Mouse (Mus musculus) layer of hippocampus, adult 9-10 months (tissue): ENCODE measurements around the gene Cd151.

ENCODE experiments used
- DNase-seq: peaks from one replicate; pipeline ENCODE4 v3.0.0; 2022; ENCODE audit warnings: low spot score

The Cd151 gene

DNA sequence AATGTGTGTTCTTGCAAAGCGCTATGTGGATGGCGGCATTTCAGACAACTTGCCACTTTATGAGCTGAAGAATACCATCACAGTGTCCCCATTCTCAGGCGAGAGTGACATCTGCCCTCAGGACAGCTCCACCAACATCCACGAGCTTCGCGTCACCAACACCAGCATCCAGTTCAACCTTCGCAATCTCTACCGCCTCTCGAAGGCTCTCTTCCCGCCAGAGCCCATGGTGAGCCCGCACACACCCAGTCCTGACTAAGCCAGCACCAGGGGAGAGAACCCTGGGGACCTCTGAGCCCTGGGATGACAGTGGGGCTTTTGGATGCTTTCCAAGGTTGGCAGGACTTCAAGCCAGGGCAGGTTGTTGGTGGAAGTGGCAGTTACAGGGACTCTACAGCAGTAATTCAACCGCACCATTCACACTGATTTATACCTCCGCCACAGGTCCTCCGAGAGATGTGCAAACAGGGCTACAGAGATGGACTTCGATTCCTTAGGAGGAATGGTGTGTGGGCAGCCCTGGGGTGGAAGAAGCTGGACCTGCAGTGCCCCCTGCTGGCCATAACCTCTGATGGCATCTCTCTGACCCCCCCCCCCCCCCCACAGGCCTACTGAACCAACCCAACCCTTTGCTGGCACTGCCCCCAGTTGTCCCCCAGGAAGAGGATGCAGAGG is 9.1 kb upstream of the Cd151 start:
- DNase-seq: no peak

DNA sequence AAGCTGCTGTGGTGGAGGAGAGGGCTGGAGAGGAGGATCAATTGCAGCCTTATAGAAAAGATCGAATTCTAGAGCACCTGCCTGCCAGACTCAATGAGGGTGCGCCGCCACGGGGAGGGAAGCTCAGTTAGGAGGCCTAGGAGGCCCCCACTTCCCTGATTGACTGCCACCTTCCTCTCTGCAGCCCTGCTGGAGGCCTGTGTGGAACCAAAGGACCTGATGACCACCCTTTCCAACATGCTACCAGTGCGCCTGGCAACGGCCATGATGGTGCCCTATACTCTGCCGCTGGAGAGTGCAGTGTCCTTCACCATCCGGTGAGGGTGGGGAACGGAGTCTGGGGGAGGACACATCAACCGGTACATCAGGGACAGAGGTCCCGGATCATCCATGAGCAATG is 8.5 kb upstream of the Cd151 start:
- DNase-seq: no peak

DNA sequence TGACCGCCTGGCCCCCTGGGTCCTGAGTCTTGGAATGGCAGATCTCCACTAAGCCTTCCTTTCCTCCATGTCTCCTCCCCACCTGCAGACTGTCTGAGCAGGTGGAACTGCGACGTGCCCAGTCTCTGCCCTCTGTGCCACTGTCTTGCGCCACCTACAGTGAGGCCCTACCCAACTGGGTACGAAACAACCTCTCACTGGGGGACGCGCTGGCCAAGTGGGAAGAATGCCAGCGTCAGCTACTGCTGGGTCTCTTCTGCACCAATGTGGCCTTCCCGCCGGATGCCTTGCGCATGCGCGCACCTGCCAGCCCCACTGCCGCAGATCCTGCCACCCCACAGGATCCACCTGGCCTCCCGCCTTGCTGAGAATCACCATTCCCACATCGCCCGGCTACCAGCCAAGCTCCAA is 7.9 kb upstream of the Cd151 start:
- no peak for DNase-seq

DNA sequence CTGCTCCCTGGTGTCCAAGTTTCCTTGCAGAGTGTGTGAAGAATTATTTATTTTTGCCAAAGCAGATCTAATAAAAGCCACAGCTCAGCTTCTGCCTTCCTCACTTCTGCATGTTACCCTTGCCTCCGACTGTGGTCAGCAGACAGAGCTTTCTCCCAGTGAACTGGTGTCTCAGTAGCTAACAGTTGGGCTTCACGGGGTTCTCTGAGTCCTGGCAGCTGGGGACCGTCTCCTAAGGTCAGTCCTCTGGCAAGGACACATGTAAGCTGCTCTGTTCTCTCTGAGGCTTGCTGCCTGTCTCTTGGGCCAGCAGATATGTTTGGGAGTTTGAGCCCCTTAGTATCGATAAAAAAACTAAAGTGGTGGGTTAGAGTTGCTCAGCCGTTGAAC is 7.2 kb upstream of the Cd151 start:
- DNase-seq: no peak

DNA sequence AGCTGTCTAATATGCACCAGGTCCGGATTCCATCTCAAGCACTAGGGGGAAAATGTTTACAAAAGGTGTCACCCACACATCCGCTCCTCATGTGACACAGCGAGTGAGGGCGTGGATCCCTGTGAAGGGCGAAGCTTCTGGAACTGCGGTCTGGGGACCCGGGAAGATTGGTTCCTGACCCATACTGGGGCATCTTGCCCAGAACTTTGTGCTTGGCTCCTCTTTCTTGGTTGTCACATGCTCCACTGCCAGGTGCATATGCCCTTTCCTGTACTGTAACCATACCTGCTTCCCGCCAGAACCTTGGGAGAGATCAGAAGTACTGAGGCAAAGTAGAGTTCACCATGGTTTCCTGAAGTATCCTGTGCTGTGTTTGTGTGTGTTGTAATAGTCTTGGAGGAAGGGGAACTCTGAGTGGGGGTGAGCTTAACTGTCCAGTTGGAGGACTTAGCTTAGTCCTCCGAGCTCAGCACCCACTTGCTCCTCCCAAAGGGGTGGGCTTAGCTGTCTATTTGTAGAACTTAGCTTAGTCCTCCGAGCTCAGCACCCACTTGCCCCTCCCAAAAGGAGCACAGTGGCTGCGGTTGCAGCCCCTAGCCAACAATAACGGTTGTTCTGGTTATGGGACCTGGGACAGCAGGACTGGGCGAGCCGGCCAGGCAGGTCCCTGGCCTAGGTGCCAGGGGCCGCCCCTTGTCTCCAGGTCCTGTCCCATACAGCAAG is 6.6 kb upstream of the Cd151 start, which contains the start of gene Cracr2b:
Gene Cracr2b (plus strand): TSS at position 704 of the 723 bp plus-strand sequence.
- no peak for DNase-seq

DNA sequence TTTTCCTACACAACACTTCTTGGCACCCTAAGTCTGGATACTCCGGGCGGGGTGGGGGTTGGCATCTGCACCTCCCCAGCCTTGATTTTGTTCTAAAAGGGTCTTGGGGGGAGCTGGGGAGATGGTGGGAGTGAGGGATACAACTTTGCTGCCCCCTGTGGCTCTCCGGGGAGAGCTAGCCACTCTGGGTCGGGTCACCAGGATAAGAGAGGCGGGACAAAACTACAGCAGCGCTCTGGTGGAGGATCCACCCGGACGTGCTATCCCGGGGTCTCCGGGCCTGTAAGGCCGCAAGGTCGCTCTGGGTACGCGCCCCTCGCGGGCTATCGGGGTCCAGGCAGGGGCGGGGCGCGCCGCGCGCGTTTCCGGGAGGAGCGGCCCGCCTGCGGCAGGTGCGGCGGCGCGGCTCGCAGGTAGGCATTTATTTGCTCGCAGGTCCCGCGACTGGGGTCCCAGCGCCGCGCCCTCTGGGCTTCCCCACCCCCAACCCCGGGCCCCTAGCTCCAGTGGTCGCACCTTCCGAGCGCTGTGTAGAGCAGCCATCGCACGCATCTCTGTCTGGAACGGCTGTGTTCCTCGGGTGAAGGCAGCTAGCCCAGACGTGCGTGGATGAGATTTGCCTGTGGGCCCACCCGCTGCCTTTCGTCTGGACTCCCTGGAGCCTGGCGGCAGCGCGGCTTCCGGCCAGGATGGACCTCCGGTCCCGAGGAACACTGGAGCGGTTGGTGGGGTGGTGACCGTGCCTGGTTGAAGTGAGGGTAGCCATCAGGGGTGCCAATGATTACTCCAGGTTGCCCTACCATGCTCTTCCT is 5.5 kb upstream of the Cd151 start:
- DNase-seq: no peak

DNA sequence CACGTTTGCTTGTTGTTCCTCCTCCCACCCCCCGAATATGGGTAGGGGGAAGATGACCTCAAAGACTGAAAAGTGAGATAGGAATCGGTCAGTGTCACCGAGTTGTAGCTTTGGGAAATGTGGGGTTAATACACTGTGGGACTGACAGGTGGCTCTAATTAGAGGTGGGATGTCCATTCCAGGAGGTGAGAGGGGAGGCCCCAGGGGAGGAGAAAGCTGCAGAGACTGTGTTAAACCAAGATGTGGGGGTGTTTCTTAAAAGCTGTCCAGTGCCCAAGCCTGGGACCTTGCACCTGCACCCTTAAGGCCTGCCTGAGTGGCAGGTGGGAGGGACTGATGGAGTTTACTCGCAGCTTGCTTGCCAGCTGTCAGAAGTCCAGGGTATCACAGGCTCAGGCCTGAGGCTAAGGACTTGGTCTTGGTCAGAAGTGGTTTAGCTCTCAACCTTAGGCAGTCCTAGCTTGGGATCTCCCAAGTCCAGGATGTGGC is 4.8 kb upstream of the Cd151 start:
- no peak for DNase-seq

DNA sequence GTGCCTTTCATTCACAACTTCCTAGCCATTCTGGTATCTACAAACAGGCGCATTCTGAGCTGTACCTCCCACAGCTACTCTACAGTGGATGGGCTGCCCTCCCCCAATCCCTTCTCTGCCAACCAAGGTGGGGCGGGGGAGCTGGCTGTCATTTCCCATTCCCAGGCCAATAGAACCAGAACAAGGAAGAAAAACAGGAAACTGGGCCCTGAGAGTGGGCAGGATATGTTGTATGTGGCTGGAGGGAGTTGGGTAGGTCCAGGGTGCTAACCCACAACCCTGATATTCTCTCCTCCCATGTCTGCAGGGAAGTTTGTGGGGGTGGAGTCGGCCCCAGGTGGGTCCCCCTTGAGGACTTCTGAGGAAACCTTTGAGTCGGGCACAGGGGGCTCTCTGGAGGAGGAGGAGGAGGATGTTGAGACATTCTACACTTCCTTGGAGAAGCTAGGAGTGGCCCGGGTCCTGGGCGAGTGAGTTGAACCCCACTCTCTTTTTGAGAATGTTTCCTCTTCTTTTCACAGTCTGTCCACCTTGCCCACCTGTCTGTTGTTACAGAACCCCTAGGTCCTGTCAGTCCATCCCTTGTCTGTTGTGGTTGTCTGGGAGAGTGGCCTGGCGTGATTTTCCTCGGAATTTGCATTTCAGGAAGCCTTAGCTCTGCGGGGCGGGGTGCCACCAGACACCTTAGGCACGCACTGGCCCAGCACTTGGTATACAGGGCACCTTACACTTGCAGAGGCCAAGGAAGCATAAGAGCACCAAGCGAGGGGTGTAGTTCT is 3.2 kb upstream of the Cd151 start:
- no peak for DNase-seq

DNA sequence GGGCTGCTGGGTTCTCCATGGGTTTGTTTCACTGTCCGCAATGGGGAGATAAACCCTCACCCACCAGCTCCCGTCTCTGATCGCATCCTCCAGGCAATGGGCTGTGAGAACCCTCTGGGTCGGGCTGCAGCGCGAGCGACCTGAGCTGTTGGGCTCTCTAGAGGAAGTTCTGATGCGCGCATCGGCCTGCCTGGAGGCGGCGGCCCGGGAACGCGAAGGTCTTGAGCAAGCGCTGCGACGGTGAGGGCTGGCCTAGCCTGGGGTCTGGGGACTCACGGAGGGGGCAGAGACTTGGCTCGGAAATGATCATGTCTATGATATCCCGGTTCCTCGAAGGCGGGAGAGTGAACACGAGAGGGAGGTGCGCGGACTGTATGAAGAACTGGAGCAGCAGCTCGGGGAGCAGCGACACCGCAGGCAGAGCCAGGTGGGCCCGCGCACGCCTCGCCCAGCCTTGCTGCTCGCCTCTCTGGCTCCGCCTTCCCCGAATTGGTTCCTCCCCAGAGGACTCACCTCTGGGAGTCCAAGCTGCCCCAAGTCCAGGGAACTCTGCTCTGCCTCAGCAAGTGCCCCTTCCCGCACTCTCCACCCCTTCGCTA is 2.5 kb upstream of the Cd151 start:
- DNase-seq: no peak

DNA sequence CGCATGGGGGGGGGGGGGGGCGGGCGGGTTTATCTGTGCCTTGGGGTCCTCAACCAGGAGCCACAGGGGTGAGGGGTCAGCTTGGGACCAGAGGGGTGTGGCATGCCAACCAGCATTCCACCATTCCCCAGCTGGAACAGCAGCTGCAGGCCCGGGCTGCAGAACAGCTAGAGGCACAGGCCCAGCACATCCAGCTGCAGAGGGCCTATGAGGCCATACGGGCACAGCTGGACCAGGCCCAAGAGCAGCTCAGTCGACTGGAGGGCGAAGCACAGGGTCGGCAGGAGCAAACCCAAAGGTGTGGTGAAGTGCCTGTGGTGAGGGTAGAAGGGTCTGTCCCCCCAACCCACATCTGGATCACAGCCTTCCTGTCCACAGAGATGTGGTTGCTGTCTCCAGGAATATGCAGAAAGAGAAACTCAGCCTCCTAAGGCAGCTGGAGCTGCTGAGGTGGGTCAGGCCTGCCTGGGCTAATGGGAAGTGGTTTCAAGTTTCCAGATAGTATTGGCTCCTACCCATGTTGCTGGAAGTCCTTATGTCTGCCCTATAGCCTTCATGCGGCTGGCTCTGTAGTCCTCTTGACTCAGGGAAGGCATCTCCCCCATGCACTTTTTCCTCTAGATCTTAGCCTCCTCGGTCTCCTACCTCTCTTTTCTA is 1.7 kb upstream of the Cd151 start:
- DNase-seq: no peak

DNA sequence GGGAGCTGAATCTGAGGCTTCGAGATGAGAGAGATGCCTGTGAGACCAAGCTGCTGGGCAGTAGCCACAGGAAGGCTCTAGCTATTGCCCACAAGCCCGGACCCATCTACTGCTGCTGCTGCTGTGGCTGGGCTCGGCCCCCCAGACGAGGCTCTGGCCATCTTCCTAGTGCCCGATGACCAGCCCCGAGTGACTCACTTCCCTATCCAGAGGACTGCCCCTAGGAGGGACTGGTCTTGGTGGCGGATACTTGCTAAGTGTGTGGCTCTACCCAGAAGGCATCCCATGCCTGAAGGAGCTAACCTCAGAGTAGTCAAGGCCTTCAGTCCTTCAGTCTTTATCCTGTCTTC is 1.2 kb upstream of the Cd151 start:
- DNase-seq: no peak

DNA sequence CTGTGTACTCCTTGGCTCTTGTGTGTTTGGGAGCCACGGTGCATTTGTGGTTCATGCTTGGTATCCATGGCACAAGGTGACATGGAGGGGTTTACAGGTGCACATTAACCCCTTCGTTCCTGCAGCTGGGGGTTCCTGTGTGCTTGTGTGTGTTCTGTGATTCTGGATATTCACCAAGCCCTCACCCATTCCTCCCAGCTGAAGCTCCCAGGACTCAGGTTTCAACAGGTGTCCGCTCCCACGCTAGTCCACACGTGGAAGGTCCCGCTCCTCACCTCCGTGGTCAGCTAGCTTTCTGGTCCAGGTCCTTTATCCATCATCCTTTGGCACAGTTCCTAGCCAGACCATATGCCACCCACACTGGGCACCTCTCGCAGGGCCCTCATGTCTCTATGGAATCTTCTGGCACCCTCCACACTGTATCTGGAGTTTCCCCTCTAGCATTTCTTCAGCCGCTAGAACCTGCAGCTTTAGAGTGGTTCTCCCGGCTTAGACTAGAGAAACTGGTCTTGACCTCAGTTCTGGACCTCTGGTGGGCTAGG is 514 bp upstream of the Cd151 start:
- no peak for DNase-seq

DNA sequence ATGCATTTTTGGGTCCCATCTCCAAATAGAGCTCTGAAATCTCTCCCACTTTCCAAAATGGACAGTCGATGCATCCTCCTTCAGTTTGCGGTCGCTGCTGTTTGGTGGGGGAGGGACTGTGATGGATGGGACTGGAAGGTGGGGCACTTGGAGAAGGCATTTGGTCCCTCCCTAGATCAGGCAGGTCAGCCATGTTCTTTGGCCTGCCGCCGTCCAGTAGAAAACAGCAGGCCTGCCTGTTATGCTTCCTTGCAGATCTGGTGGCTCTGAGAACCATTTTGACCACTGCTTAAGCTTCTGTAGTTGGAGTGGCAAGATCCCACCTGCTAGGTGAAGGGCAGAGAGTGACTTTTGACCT is 951 bp downstream of the Cd151 start:
- DNase-seq: no peak

DNA sequence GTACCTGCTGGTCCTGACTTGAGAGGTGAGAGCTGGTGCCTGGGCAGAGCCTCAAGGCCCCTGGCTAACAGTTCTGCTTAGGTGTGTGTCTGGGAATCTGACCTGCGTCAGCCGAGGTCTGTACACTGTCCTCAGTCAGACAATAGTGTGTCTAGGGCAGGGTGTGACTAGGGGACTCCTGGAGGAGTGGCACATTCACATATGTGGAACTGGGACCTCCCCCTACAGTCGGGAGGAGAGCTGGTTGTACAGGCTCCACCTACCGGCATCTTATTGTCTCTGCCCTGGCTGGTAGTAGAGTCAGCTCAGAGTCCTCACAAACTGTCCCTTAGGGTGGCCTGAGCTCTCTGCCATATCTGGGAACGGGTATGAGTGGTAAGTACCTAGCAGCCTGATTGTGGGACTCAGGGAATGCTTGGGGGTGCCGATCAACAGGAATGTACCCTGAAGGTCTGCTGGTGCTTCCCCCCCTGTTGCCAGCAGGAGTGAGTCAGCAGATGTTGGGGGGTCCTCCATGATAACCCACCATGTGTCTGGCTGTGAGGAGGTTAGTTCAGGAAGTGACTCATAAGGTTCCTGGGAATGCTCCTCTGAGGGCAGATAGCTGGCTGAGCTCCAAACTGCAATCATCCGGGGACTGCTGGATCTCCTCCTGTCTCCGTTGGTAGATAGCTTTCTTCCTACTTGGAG is 1.5 kb downstream of the Cd151 start:
- no peak for DNase-seq

DNA sequence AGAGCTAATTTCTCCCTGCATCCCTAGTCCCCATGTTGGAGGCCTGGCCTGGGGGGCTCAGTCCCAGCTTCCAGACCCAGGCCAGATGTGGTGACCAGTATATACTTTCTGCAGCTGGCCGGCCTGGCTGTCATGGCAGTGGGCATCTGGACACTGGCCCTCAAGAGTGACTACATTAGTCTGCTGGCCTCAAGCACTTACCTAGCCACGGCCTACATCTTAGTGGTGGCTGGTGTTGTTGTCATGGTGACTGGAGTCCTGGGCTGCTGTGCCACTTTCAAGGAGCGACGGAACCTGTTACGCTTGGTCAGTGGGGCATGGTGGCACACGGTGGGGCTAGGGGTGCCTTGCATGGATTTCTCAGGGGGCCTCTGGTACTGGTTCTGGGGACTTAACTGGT is 2.2 kb downstream of the Cd151 start:
- DNase-seq: no peak

DNA sequence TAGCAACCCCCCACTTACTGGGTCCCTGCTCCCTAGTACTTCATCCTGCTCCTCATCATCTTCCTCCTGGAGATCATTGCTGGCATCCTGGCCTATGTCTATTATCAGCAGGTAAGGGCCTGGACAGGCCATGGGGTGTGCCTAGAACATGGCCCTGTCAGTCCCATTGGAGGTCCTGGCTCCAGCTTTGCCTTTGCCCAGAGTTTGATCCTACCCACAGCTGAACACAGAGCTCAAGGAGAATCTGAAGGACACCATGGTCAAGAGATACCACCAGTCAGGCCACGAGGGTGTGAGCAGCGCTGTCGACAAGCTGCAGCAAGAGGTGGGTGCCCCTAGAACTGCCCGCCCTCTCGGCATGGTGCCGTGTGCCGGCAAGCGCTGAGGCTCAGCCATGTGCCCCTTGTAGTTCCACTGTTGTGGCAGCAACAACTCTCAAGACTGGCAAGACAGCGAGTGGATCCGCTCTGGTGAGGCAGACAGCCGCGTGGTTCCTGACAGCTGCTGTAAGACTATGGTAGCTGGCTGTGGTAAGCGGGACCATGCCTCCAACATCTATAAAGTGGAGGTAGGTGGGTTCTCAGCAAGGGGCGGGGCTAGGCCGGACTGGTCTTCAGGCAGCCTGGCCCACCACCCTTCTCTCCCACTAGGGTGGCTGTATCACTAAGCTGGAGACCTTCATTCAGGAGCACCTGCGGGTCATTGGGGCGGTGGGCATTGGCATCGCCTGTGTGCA is 2.9 kb downstream of the Cd151 start:
- no peak for DNase-seq

DNA sequence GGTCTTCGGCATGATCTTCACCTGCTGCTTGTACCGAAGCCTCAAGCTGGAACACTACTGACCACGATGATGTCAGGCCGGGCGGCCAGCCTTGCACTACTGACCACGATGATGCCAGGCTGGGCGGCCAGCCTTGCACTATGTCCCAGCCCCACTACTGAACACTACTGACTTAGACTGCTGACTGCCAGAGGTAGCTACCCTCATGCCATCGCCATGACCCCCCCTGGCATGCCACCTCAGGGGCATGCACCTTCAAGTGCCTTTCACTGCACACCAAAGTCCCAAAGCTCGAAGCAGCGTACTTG is 3.4 kb downstream of the Cd151 start:
- DNase-seq: no peak

DNA sequence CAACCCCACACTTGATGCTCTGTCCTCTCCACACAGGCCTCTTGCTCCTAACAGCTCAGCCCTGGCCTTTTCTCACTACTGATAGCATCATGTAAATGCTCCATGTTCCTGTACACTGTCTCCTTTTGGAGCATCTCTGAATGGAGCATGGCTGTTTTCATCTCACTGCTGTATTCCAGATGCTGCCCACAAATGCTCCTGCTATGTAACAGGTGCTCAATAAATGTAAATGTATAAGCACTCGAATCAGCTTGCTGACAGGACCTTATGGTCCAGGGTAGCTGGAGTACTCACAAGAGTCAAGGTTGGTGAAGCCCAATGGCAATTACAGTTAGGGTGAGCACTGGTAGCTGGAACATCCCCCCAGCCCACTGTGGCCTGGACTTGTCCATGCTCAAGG is 4.0 kb downstream of the Cd151 start:
- no peak for DNase-seq

DNA sequence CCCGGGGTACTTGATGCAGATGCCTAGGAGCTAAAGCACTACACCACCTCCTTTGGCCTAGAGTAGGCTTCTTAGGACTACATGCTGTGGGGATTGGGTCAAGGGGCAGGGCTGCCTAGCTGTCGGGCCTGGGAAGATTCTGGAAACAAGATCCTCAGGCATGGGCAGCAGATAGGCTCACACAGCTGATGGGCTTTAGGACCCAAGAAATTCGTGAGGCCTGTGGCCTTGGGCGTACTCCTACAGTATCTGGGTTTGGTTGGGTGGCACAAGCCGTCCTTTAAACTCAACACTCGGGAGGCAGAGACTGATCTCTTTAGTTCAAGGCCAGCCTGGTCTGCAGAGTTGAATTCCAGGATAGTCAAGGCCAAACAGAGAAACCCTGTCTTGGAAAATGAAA is 5.0 kb downstream of the Cd151 start:
- no peak for DNase-seq

DNA sequence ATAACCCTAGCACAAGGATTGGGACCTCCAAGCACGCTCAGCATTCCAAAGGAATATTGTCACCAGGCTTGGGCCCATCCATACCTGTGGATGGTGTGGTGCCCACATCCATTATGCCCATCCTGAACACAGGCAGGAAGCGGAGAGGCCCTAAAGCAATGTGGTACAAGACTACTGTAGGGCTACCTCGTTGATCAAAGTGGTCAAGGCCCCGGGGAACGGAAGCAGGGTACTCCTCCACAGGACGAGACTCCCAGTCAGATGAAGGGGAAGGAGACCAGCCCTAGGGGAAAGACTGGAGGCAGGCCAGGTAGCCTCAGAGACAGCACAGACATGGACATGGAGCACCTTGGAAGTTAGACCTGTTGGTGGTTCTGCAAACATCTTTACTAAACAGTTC is 5.6 kb downstream of the Cd151 start:
- DNase-seq: no peak
